Mouse (Mus musculus) yolk sac, embryonic 10.5 days (tissue): ENCODE measurements around the gene Slc4a4.
A peak's percentile ranks its signal among the peaks of the same experiment; 100 is the strongest.

ENCODE experiments used
- DNase-seq: peaks from one replicate; pipeline ENCODE4 v3.0.0-alpha.2; 2017; ENCODE audit warnings: low spot score

The Slc4a4 gene

DNA sequence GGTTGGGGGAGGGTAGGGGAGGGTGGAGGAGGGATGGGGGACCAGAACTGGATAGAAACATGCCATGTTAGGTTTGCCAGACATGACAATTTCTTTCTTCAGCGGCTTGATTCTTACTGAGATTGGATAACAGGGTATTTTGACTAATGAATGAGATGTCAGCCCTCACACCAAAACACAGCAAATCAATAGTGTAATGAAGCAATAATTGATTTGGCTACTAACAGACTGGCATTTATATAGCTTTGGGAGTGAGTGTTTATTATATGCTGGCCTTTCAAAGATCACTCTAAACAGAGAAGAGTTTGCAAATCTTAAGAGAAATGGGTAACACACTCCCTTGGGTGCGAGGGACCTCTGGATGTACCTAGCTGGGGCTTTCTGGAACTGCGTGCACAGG, 30.6 kb downstream of the Slc4a4 start:
- DNase-seq, result no peak

GRCm38 (mm10) chr5:88917630-88918029, 31.0 kb downstream of the Slc4a4 start:
- DNase-seq, result no peak

DNA sequence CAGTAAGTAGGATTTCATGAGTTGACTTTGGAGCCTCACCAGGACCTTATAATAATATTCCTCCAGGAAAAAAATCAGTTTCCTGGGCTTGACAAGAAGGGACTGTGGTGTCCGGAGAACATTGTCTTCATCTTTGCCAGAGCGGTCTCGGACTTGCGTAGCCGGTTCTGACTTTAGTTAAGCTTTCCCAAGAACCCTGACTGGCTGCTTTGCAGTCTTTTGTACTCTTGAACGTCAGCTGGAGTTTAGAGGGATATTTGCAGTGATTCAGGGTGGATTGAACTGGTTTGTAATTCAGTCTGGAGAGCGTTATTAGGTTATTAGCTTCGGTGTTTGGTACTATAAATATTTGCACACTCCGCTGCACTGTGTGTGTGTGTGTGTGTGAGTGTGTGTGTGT, 31.9 kb downstream of the Slc4a4 start:
- DNase-seq, result no peak

GRCm38 (mm10) chr5:88925576-88925975, 39.0 kb downstream of the Slc4a4 start:
- no peak for DNase-seq

DNA sequence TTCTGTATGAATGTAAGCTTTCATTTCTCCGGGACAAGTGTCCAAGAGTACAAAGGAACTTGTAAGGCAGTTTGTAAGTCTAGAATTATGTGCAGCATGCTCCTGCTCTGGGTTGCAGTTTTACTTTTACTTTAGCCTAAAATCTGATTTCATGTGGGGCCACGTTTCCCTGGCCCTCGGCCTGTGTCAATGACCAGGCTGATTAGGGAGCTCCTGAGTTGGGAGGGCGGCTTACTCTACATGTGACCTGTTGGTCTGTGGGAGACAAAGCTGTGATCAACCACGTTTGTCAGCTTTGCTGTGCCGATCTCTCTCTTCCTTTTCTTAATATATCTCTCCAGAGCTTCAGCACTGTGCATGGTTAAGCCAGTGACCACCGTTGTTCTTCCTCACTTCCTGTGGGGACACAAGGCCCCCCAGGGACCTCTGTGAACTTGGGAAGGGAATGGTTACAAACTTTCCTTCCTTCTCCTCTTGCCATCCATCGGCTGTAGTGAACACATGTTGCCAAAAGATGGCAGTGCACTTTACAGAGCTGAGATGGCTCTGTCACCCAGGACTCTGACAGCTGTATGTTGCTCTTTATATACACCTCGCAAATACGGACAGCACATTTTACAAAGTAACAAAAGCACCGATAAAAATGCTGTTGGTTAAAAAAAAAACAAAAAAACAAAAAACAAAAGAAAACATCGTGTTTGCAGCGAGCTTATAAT, 41.7 kb downstream of the Slc4a4 start:
- peak; percentile 37 for DNase-seq

DNA sequence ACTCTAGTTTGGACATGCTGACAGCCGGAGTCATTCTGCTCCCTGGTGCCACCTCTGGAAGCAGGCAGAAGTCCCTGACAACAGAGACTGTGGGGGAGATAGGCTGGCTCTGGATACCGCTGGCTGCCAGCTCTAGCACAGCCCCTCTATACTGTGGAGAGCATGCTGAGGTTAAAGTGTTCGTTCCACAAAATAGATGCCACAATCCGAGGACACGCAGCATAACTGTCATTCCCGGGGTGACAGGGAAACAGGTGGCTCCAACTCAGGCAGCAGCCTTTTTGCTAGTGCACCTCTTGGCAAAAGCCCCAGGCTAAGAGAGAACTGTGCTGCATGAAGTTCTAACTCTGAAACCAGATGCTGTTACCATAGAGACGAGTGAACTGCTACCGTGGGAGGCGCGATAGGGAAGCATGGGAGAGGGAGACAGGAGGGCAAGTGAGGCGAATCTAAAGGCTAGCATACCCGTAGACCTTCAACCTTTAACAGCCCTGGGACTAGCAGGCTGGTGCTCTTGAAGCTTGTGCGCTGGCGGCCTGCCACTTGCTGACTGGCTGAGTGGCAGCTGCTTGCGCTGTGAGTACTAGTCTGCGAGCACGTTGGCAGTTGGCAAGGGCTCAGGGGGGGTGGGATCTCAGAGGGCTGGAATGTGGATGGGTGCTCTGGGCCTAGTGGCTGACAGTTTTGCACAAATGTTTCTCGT, 42.9 kb downstream of the Slc4a4 start:
- peak; percentile 26 for DNase-seq

GRCm38 (mm10) chr5:88930129-88930528, 43.5 kb downstream of the Slc4a4 start:
- no peak for DNase-seq

DNA sequence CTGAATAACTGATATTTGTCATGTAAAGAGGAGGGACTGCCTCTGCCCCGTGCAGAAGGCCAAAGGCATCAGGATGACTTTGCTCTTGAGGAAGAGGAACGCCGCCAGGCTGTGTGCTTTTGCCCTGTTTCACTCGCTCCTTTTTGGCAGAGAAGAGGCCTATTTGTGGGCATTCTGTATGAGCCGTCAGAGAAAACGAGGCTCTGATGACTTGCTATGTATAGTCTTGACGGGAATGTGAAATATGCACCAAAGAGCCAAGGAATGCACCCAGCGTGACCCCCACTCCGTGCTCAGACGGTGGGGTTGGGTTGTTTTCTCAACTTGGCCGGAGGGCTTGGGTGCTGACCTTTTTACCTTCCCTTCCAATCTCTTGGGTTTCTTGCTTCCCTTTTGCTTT, 44.0 kb downstream of the Slc4a4 start:
- peak; percentile 57 for DNase-seq

GRCm38 (mm10) chr5:88931176-88931575, 44.6 kb downstream of the Slc4a4 start:
- DNase-seq, result peak; percentile 53

- DNase-seq, result no peak
Observed at GRCm38 (mm10) chr5:88933454-88933853, 46.8 kb downstream of the Slc4a4 start.

DNA sequence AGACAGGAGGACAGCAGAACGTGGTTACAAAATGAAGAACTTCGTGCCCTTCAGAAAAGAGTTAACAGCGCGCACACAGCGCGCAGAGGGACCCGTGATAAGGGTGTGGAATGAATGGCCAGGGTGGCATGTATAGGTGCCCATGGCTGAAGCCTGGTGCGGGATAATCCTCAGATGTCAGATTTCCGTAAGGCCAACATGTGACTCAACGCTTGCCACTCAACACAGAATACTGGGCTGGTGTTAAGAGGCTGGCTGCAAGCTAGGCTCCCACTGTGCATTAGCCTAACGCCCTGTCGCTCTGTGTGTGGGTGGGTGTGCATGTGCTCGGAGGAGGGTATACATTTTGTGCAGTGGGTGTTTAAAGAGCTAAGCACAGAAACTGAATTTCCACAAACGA, 47.3 kb downstream of the Slc4a4 start:
- no peak for DNase-seq

- no peak for DNase-seq
Observed at GRCm38 (mm10) chr5:88938208-88938607, 51.6 kb downstream of the Slc4a4 start.

- peak; percentile 17 for DNase-seq
Observed at GRCm38 (mm10) chr5:88939151-88939550, 52.5 kb downstream of the Slc4a4 start.

GRCm38 (mm10) chr5:88939782-88940181, 53.2 kb downstream of the Slc4a4 start:
- DNase-seq, result no peak

GRCm38 (mm10) chr5:88941905-88942304, 55.3 kb downstream of the Slc4a4 start:
- DNase-seq, result no peak

- no peak for DNase-seq
Observed at GRCm38 (mm10) chr5:88945661-88946339, 59.2 kb downstream of the Slc4a4 start.

DNA sequence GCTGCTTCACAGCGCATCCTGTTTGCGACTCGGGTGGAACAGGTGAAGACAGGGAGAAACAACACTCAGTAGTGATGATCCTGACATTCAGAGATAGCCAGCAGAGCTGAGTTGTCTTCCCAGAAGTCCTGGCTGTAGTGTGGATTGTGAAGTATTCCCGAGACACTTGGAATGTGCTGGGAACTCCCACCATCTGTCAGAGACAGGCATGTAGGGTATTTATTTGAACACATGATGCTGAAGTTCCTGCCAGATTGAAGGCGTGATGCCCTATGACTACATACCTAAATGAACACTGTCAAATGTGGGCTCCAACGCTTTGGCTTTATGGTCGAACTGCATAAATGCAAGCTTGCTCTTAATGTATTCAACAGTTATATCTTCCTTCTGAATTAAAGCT, 63.7 kb downstream of the Slc4a4 start:
- no peak for DNase-seq

DNA sequence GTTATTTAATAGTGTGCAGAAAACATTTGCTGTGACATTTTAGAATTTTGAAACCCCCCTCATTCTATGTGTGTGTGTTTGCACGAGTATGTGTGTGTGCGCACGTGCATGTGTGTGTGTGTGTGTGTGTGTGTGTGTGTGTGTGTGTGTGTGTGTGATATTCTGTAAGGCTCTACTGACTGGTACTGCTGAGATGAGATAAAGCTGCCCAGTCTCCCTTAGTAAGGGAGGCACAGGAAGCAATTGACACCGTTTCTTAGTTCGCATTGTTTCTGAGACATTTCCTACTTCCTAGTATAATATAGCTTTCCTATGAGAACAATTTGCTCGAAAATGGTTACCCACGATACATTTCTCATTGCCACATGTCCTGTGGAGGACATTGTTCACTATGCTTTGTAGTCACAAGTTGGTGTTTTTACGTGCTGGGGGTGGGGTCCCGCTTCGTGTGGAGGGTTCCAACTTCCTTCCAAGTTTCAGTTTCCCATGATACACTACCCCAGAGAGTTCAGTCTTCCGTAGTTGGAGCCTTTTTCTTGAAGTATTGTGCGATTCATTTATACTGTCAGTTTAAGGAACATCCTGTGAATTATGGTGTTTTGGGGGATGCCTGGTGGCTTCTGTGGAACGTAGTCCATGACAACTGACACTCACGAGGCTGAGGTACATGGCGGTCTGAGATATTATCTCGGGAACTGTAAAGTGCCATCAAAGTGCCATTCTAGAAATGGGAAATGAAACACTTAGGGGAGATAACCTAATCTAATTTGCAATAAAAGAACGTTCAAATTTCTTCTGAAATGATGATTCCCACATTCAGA, 66.3 kb downstream of the Slc4a4 start:
- no peak for DNase-seq

DNA sequence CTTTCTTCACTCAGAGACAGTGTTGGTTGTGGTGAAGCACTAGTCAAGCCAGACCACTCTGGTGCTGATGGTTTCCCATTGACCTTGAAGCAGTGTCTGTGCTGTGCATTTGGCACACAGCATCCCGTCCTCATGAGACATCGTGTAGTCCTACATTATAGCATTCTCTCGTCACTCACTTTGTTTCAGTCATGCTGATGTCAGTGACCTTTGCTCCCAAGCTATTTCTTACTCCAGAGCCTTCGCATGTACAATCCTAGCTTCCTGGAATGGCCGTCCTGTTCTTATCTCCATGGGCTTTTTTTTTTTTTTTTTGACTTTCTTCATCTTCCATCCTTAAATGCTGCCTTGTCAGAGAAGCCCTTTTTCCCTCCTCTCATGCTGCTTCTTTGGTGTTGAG, 71.1 kb downstream of the Slc4a4 start:
- DNase-seq, result no peak

DNA sequence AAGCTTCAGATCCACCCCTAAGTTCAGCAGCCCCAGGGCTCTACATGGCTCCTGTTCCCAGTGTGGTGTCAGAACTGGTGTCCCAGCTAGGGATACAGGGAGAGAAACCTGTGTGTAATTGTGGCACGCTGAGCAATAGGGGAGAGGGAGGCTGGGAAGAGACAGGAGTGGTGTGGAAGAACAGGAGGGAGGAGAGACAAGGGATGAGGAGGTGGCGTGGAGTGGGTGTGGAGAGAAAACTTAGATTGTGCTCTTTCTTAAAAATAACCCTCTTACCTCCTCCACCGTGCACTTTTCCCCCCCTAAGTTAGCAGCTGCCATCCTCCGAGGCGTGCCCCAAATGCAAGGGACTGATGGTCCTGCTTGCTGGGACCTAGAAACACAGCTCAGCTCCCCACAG, 72.3 kb downstream of the Slc4a4 start:
- DNase-seq, result no peak

GRCm38 (mm10) chr5:88959412-88959811, 72.8 kb downstream of the Slc4a4 start:
- no peak for DNase-seq
